Mouse (Mus musculus) cerebellum, adult 18-20 months (tissue): Measurements from ENCODE around the gene Col4a1.

Experiments used
- DNase-seq, 2 experiments: peaks; one replicate each; pipeline ENCODE4 v3.0.0; 2021

Gene Col4a1

DNA sequence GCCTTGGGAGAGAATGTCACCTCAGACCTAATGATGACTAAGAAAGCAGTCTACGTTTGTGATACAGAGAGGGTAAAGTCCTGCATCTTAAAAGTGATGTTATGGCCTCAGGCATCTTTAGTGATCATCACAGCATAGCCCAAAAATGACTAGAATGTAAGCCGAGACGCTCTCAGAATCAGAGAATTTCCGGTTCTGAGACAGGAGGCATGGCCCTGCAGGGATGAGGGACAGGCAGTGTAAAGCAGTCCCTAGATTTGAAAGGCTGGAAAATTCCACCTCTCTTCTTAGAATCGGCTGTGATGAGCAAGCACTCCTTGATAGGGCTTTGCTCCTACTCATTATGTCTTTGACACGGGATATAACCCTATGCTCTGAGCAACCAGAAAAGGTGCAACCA is 48.8 kb downstream of the Col4a1 start:
- DNase-seq, result no peak

DNA sequence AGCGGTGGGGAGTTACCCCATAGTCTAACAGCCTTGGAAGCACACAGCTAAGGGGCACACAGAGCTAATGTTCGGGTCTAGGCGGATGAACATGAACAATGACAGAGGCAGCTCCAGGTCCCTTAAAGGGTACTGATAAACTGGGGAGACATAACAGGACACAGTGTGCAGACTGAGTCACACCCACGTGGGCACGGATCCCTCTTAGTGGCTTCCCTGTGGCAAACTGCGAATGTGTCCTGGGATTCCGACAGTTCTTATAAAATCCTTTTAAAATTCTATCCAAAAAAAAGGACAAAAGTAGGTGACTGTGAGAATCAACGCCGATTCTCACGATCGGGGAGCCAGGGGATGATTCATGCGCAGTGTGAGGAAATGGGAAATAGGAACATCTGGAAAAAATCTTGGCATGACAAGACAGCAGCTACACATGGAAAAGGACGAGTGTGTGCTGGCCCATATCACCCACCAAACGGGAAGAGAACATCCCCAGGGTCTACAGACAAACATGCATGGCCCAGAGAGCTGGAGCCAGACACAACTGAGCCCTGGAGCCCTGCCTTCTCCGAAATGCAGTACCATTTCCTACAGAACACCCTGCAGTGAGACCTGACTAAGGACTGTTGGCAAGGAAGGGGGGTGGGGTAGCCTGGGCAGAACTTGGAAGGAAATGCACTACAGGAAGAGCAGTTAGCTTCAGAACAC is 50.4 kb downstream of the Col4a1 start:
- no peak for DNase-seq

DNA sequence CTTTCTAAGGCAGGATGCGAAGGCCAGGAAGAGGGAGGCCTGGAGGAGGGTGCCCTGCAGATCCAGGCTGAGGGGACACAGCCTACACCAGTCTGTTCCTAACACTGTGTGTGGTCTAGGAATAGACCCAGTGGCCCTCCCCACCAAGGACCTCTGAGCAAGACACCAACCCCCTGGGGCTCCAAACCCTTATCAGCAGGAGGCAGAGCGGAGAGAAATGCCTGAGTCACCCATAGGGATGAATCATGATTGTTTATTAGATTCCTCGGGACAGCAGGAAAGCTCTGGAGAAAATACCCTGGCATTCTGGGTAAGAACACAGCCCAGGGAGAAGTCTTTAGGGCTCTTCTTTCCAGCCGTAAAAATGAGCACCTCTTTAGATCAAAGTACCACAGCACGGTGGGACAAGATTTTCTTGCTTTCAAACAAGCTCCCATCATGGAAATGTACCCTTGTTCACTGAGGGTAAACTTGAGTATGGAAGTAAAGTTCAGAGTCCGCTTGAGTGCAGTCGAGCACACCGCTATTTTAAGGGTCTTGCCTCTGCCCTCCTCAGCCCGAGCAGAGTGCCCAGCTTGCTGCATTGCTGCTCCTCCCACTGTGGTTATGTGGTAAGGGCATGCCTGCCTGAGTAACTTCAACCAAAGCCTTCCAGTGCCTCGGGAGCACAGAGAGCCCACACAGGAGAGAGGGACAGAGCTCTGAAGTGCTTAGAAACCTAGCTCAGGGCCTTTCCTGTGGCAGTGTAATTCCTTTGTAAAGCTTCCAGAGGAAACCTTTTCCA is 52.6 kb downstream of the Col4a1 start:
- DNase-seq, result no peak

DNA sequence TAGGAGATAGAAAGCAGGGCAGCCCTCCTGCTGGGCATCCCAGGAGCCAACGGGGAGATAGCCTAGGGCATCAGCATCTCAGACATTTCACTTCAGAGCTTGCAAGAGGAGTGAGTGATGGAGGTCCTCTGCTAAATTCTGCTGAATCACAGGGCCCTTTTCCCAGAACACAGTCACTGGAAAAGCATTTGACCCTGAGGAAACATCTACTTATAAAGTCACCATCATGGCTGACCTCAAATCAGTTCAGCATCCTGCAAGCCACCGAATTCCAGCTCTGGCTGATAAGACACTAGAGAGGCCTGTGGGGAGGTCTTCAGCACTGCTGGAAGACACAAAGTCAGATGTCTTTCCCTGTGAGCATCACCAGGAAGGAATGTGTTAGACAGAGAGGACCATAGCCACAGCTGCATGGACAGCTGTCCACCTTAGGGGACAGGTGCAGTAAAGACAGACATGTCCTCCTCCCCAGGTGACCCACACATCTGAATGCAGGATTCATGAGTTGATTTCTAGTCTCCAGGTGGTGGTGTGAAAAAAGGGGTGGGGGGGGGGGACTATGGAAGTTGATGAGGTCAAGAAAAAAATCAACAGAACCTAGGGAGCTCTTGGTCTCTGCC is 54.0 kb downstream of the Col4a1 start:
- no peak for DNase-seq

DNA sequence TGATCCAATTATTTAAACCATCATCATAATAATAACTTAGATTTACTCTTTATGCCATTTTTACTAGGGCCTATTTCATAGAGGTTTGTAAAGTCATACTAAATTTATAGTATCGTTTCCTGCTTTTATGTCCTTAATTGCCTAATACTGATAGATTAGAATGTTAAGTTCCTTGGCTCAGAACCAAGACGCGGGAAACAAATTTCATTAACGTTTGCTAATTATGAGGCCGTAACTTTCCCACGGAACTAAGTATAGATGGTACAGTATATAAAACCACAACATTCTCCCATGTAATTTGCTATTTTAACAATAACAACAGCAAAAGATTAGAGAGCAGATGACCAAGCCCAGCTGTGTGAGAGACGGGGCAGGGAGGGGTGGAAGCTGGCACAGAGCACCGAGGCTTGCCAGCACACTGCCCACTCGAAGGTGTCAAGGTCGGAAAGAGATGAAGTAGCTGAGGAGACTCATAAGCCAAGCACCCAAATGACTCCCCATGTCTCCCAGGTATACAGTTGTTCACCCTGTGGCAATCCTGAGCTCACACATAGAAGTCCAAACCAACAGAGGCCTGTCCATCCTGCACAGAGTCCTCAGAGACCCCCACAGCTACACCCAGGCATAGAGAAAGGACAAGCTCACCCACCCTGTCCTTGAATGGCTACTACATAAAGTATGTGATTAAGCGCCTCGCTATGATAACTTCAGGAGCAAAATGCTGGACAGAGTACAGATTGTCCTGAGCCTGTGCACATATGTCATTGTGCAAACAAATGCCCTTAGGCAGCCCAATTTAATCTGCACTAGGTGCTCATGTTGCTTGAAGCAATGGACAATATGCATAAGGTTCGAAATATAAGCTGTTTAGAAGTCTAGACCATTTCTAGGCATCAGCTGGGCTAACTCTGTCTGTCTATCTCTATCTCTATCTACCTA is 55.3 kb downstream of the Col4a1 start:
- no peak for DNase-seq

DNA sequence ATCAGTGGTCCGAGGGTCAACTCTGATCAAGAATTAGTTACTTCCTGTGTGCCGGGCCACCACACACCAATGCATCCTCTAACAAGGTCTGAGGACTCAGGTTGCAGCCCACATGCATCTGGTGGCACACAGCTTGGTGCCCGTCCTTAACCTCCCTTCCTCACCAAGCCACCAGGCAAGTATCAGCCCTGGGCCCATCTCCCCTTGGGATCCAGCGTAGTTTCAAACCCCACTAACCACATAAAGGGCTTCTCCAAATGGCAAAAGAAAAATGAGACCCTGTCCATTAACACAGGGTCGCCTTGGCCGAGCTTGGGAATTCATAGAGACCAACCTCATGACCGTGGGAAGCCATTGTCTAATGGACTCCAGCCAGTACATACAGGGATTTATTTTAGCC is 56.2 kb downstream of the Col4a1 start:
- DNase-seq, result no peak

DNA sequence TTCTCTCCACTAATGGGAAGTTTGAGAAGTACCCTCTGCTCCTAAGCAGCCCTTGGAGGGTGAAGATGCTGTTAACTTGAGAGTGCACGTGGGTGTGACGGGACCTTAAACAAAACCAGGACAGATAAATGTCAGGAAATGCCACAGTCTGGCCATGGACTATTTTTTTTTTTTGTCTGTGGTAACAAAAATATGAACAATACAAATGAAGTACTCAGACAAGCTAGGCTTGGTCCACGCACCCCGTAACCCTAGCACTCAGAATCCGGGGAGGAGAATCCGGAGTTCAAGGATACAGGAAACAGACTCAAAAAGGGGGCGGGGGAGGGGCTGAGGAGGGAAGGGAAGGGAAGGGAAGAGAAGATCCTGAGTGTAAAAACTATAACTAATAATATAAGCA is 56.9 kb downstream of the Col4a1 start:
- no peak for DNase-seq

DNA sequence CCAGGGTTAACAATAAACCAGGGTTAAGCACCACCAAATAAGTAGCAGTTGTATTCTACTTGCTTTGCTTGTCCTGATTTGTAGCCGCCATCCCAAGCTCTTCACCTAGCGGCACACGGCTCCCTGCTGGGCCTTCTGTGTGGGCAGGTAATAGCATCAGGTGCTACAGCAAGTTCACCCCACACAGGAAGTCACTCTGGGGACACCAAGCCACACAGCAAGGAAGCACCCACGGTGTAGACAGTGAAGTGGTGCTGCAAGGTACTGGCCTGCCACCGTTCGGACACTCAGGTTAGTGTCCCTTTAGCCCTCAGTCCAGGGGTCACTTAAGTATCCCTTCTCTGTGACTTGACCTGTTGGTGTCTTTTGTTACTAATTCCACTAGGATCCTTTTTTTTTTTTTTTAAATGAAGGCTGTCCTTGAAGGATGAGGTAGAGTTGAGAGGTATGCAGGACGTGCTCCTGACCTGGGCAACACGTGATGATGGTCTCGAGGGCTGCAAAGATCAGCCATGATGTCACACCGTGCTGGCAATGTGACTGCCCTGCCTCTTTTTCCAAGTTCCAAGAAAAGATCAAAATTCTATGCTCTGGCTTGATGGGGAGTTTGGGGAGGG is 57.6 kb downstream of the Col4a1 start:
- no peak for DNase-seq

DNA sequence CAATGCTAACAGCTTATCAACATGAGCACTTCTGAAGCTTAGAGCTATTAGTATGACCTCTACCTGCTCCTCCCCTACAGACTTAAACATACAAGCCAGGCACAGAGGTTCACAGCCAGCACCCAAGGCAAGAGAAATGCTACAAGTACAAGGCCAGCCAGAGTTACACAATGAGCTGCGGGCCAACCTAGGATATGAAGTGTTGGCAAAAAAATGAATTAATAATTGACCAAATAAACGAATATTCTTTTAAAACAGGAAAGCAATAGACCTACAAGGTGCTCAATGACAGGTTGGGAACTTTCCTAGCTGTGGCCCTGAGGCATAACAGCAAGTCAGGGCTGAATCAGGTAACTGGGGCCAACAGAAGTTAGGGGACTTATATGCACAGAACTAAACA is 58.1 kb downstream of the Col4a1 start:
- no peak for DNase-seq

DNA sequence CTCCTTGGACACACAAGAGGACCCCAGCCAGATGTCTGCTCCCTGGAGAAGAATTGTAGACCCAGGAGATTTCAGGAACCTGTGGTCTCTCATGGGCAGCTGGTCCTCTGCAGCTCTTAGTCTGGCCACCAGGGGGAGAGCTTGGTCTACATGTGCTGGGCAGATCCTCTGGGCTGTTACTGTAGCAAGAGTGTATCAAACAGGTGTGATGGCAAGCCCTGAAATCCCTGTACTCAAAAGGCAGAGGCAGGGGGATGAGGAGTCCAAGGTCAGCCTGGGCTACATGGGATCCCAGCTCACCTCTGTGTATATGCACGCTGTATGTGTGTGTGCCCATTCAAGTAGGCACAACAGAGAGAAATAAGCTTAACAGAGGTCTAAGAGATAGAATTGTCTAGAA is 59.1 kb downstream of the Col4a1 start:
- peak; percentile 61 to 75 for DNase-seq

DNA sequence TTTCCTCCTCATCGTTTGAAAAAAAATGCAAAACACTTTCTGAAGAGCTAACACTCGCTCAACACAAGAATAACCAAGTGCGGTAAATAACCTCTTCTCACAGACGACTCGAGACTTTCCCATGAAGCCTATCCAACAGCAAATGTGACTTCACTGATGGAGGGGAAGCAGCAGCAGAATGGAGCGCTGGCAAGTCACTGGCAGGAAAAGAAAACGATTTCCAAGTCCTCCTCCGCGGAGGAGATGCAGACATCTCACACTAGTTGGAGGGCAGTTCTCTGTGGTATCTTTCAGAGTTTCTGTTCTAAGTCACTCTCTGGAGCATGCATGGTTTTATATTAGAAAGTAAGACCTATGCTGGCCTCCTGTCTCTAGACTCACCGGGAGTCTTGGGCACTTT is 59.6 kb downstream of the Col4a1 start:
- no peak for DNase-seq

DNA sequence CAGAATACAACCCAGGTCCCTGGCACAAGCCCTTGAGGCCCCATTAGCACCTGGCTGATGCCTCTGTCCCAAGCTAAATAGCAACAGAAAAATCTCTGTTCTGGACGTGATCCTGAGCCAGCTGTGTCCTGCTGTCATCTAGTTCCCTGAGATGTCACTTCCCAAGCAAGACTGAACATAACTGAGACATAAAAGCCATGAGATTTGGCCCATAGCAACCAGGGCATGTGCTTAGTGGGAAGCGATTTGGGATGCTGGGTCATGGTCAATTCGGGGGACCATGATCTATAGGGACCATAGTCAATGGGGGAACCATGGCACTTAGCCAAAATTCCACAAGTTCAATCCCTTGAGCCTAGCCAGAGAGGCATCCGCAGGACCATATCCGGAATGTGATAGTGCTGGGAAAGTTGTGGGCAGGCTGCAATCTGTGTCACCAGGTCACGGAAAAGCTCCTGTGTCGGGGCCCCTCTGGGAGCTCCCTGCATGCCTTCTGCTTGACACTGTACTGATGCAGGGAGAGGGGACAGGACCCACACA is 60.3 kb downstream of the Col4a1 start:
- no peak for DNase-seq

DNA sequence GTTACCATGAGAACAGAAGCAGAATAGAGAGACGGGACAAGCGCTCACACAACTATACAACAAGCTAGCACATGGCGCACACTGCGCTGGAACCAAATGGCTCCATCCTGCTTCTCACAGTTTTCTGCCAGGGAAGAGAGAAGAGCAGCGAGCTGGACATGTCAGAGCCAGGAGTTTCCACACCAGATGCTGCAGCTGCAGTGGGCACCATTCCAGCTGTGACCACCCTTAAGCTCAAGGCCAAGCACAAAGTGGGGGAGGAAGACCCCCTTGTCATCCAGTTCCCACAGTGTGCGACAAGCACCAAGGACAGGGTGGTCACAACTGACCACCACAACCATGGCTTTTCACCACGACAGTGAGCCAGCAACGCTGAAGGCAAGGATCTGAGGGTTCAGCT is 62.5 kb downstream of the Col4a1 start:
- no peak for DNase-seq

DNA sequence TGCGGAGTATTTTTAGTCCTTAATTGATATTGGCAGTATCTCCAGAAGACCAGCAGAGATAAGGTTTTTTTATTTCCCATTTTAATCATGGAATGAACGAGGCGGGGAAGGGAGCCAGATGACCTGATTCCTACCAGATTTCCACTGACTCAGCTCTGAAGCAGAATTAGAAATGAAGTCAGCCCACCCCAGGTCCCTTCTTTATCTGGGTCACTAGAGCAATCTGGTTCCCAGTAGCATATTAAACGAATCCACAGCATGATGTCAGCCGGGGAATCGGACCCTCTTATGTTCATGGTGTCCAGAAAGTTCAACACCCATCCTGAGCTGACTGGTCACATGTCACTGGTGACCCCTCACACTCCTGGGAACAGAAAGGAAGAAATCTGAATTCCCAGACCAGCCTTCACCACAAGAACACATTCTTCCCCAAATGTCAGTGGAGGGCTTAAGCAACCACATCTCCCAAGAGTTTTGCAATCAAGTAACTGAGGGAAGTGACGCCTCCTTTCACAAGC is 63.0 kb downstream of the Col4a1 start:
- peak; percentile 37 to 47 for DNase-seq

DNA sequence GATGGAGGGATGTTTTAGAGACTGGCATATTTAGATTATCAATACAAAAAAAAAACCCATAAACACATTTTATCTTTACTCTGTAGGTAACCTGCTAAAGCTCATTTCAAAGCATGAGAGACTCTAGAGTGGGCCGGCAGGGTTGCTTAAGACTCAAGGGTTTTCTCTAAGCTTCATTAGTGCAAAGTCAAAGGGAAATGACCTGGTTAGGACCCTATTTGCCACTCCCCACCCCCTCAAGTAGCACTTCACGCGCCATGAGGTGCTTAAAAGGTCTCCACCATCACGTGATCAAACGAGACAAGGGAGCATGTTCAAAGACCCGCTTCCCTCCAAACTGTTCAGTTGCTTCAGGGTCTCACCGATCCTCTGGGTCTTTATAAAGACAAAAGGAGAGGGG is 63.9 kb downstream of the Col4a1 start:
- no peak for DNase-seq

DNA sequence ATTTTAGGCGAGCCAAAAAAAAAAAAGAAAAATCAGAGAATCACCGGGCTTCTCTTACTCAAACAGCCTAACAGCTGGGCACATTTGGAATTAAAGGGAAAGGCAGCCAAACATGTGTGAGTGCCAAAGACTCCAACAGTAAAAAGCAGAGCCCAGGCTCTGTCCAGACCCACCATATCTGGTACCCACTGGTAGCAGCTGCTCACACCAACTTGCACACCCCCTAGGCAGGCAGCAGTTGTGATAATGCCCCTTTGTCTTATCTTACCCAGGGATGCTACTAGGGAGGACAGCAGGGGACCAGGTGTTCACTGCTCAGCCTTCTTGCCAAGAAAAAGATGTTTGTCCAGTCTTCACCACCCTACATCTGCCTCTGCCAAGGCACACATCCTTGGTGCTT is 71.1 kb downstream of the Col4a1 start:
- DNase-seq, result no peak

DNA sequence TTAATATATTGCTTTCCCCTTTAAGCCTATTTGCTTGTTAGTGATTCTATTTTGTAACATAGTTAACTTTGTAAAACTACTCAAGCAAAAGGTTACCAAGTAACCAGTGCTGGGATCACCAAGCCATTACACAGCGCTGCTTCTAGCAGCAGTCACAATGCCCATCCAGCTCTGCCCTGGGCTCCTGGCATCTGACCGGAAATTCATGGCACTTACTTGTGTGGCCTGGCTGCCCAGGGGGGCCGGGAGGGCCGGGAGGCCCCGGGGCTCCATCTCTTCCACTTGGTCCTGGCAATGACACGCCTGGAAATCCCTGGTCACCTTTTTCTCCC is 77.8 kb downstream of the Col4a1 start:
- DNase-seq, result no peak

DNA sequence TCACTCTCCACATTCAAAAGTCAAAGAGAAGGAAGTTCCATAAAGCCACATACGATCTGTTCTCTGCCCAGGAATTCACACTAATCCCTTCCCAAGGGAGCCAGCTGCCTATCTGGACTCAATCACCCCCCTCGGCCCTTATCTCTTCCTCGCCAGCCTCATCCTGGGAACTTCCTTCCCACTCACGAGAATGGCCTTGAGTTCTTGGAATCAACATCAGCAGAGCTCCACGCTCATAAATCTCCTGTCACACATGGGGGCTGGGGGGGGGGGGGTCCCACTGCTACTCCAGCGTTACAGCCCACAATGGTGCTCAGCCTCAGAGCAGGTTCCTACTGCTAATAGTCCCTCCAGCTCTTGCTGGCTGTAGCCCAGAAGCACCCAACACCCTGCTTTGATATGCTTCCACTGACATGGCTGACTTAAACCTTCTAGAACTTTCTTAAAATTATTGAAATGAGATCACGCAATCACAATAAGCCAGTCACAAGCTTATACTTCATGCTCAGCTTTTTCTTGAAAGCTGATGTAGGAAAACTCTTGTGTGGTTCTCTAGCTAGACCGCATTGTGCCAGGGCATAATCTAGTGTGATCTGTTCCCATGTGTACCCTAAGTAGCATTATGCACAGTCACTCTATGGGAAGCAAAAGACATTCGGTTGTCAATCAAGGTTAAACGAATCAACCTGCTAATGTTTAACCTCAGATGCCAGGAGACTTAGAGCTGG is 78.3 kb downstream of the Col4a1 start:
- no peak for DNase-seq

DNA sequence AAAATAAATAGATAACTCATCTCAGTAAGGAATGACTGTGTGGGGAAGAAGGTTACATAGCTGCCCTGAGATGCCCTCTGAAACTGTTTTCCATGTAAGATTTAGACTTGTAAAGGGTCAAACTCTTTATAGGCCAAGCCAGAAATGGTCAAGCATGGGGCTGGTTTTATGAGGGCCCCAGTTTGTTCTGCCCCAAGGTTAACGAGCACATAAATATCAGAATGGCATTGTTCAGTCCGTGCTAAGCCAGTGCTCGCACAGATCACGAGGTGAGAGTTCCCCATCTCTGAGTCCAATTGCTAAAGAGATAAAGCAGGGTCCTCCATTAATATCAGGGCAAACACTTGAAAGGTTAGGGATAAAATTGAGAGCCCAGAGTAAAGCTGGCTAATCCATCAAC is 79.6 kb downstream of the Col4a1 start:
- no peak for DNase-seq

DNA sequence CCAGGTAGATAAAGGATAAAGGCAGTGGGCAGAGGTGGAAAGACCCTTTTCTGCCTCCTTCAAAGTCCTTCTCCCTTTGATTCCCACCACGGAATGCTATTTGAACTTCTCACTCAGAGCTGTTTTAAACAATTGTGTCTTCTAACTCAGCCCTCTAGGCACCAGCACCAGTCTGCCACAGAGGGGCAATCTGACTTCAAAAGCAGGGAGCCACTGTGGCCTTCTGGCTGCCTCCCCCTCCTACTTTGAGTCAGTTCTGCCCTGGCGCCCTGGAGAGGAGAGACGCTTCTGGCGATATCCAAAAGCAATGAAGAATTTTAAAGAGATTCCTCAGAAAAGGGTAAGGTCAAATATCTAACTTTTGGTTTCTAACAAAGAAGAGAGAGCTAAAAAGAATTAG is 82.3 kb downstream of the Col4a1 start:
- no peak for DNase-seq

DNA sequence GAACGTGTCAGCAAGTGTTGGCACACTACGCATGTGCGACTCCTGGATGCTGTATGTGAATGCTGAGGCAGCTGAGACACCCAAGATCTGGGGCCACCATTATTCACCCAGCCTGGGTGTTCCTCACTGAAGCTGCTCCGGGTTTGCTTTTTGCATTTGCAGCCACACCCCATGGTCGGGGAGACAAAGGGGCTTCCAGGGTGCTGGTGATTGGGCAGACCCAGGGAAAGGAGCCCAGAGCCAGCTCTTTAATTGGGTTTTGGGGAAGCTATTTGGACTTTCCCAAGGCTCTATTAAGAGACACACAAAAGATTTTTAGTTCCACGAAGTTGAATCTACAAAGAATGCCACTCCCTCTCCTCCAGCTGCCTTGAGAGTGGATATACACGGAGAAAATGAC is 85.2 kb downstream of the Col4a1 start:
- DNase-seq, result no peak
